Mouse (Mus musculus) kidney, adult 10 weeks (tissue): ENCODE results near the gene BC048679. TPM values are rescaled to one million over a fixed set of nuclear protein-coding genes. Genes with fewer than 3 reads are reported as not detected.

Source experiments
- polyA plus RNA-seq: library from polyadenylated mRNA; stranded (reverse); fragments of 350-450 nt; fragmentation: Illumina TruSeq; extraction: RNeasy Lipid Tissue Mini Kit (QIAGEN cat#74804); gene quantifications from one replicate; pipeline ENCODE4 v1.2.3, GENCODE M21; 2014; ENCODE audit warnings: low read depth, low replicate concordance

The BC048679 gene
- not detected for polyA plus RNA-seq

GRCm38 (mm10) chr7:81498181-81498580 lies at the start of gene BC048679:
Gene BC048679 (minus strand): TSS chr7:81498281.

GRCm38 (mm10) chr7:81493331-81494021 lies 4.6 kb downstream of the BC048679 start, which contains the start of gene Ap3b2:
Gene Ap3b2 (minus strand): TSS chr7:81493925.

DNA sequence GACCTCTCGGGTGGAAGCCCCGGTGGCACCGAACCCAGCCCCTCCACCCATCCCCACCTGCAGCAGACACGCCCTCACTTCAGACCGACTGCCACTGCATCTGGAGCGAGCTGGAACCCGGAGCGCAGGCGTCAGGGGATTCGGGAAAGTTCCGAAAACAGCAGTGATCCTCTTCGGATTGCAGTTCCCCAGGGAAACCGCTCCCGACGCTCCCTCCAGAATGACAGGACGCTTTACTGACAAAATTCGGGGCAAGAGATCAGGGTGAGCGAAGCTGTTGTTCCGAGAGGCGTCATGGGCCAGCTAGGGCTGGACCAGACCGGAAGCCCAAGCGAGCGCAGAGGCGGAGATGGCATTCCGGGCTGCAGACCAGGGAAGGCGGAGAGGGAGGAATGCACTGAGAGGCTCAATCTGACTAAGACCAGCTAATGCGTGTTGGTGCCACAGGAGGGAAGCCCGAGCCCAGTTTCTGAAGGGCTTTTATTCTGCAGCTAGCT lies 42.9 kb downstream of the BC048679 start, which contains the start of gene Cpeb1:
TSS of gene Cpeb1 (minus strand) at position 311 of the 497 bp plus-strand sequence.

Other genes with a start within 250 kb of the BC048679 start
- gene Rps17, start 153.0 kb downstream of the BC048679 start, polyA plus RNA-seq: 353 TPM
- gene Cpeb1, start 42.8 kb downstream of the BC048679 start, polyA plus RNA-seq: 19.3 TPM
- not detected for gene Ap3b2, start 4.4 kb downstream of the BC048679 start, polyA plus RNA-seq
- not detected for gene Fsd2, start 68.7 kb upstream of the BC048679 start, polyA plus RNA-seq
- 7.3 TPM for gene Whamm, start 73.0 kb upstream of the BC048679 start, polyA plus RNA-seq
- 0.36 TPM for gene Homer2, start 209.2 kb upstream of the BC048679 start, polyA plus RNA-seq